Mouse (Mus musculus) adrenal gland, adult 2 months (tissue): ENCODE results near the gene Tmem107. TPM values are rescaled to one million over a fixed set of nuclear protein-coding genes. Genes with fewer than 3 reads are reported as not detected.

Experiments used
- DNase-seq: peaks from one replicate; pipeline ENCODE4 v3.0.0; 2021
- long read RNA-seq: library from polyadenylated mRNA; stranded (forward); transcript quantifications from one replicate; pipeline ENCODE4 v2.0.0, GENCODE M21; 2021
- polyA plus RNA-seq: library from polyadenylated mRNA; depleted of rRNA; stranded (reverse); fragments of >200 nt; gene quantifications from 2 replicates; pipeline ENCODE4 v1.2.3, GENCODE M21; 2012; rRNA removed
- total RNA-seq, 2 experiments: library from RNA; stranded (reverse); gene quantifications; 2 replicates each; pipeline ENCODE4 v1.2.3; 2021

Tmem107 gene
- total RNA-seq (10 to 100 TPM in 1 of 2 experiments, 1 to 10 TPM in 1; 9.5 to 16.9 TPM), polyA plus RNA-seq (46.6 and 49.1 TPM in 2 replicates)
- long read RNA-seq, transcript Tmem107-201 (5 exons, 779 nt) = major isoform, 11 of 13 reads
- long read RNA-seq, partial matches to known transcripts = 1 of 13 reads
- long read RNA-seq, other reads (novel, unspliced or antisense) = 1 of 13 reads

- DNase-seq = peak; percentile 95
Measured at GRCm38 (mm10) chr11:69070590-69071222, at the start of gene Tmem107. Tmem107 (plus strand) TSS chr11:69070806.

DNA sequence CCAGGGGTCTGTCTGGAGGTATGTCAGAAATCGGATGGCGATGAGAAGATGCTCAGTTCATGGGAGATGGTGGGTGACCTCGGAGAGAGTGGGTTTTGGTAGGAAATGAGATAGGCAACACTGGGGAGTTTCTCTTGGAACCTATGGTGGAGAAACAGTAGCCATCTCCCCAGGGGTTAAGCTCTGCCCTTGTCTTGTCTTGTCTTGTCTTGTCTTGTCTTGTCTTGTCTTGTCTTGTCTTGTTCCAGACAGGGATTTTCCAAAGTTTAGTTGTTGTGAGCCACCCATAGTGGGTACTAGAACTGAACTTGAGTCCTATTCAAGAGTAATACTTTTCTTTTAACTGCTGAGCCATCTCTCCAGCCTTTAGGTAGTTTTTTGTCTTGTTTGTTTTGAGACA, 44.0 kb upstream of the Tmem107 start:
- no peak for DNase-seq

- no peak for DNase-seq
Measured at GRCm38 (mm10) chr11:69028805-69029204, 41.8 kb upstream of the Tmem107 start.

DNA sequence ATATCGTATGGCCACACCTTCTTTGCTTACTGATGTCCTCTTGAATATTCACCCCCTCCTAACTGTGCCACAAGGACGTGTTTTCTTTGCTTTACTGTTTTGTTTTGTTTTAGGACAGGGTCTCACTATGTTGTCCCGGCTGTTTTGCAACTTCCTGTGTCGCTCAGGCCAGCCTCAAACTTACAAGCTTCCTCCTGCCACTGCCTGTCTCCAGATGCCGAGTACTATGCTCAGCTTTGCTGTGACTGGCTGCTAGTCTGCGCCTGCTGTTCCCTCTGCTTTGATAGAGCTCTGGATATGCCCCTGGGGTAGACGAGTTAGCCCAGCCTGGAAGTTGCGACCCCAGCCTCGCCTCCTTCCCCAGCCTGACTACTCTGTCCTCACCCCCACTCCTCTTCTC, 37.1 kb upstream of the Tmem107 start:
- no peak for DNase-seq

DNA sequence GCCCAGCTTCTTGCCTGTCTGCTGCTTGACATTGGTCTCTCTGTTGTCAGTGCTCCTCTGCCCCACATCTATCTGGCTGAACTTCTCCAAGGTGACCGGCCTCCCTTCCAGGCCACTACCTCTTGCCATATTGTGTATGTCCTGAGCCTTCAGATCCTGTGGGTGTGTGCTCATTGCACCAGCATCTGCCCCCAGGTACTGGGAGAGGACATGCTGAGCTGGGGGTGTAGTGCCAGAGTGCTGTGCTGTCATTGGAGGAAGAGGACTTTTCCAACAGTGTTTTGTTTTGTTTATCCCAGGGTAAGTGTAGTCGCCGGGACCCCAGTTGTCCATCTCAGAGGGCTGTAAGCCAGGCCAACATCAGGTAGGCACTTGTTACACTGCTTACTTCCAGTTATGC, 36.0 kb upstream of the Tmem107 start:
- DNase-seq = no peak

DNA sequence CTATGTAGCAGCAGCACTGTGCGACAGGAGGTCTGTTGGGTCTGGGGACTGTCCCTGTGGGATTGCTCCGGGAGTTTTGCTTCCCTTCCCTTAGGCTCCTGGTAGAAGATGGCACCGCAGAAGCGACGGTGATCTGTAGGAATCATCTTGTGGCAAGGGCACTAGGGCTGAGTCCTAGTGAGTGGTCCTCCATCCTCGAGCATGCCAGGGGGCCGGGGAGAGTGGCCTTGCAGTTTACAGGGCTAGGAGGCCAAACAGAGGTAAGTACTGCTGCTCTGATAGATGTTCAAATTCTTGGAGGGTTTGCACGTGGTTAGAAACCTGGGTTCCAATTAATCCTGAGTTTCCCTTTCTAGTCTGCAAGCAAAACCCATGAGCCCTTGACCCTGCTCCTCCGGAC, 35.2 kb upstream of the Tmem107 start:
- peak; percentile 29 for DNase-seq

- peak; percentile 93 for DNase-seq
Measured at GRCm38 (mm10) chr11:69035849-69036248, 34.8 kb upstream of the Tmem107 start.

GRCm38 (mm10) chr11:69036486-69037230, 33.9 kb upstream of the Tmem107 start:
- peak; percentile 91 for DNase-seq

DNA sequence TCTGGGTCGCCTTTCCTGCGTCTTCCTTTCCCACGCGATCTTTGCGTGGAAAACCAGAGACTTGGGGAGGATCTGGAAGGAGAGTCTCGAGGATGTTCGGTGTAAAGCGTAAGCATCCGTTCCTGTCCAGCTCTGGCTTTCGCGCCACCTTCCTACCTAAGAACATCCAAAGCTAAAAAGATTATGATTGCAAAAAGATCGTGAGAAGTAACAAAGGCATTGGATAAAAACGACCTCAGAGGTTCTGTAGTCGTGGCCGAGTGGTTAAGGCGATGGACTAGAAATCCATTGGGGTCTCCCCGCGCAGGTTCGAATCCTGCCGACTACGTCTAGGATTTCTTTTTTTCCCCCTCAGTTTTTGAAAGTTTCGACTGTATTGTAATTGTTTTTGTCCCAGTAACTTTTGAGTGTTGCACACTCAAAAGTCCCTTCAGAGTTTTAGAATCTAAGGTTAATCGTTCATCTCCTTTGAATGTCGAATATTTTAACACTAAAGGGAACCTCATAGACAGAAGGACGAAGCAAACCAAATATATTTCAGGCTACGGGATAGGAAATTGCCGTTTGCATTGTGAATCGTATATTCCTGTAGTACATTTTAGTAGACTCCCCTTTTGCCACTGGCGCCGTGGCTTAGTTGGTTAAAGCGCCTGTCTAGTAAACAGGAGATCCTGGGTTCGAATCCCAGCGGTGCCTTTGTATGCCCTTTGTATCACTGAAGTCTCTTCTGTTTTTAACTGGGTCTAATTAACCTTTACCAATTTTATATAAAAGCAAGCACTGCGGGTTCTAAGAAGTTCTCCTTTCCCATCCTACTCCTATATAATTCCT, 33.2 kb upstream of the Tmem107 start:
- DNase-seq = peak; percentile 90

GRCm38 (mm10) chr11:69038173-69038572, 32.4 kb upstream of the Tmem107 start:
- DNase-seq = no peak

DNA sequence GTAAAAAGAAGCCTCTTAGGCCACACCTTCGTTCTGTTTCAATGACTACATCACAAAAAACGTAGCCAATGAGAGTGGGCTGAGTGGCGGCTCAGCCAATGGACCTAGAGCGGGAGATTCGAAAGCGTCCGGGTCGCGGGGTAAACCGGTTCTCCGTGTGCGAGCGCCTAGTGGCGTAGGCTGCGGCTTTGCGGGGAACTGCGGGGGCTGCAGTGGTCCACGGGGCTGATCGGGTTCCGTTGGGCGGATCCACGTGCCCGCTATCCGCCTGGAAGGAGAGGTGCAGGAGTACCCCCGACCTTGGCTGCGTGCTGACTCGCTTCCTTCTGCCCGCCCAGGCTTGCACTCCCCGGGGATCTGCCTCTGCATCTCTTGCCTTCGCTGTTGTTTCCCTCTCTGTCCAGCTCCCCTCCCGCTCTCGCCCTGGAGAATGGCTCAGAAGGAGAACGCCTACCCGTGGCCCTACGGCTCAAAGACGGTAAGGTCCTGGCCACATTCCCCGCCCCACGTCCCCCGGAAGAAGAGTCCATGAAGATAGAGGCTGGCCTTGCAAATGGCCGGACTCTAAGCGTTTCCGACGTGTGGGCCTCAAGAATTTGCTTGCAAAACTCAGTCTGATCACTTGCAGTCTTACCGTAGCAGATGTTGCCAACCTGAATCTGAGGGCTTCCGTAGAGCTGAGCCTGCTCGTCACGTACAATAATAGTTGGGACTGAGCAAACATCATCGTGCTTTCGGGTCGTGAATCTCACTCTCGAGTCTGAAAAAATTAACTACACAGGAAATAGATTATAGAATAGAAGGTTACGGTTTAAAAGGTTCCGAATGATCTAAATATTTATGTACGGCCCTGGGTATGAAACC, 24.8 kb upstream of the Tmem107 start, which contains the start of gene Aurkb:
Gene Aurkb (plus strand): TSS at position 117 of the 864 bp plus-strand sequence.
- DNase-seq = peak; percentile 87

DNA sequence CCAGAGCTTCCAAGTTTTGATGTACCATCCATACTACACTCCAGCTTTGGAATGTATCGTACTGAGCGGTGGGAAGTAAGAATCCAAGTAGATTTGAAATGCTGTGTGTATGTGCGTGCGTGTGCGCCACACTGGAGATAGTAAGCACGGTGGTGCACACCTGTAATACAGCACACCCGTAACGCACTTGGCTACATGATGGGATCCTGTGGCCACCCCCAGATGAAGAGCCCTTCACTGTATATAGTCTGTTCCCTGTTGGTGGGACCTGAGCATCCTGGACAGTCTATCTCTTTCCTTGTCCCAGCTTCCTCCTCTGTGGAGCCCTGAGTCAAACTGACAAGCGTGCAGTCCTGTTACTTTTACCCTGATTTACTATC, 24.2 kb upstream of the Tmem107 start:
- no peak for DNase-seq

DNA sequence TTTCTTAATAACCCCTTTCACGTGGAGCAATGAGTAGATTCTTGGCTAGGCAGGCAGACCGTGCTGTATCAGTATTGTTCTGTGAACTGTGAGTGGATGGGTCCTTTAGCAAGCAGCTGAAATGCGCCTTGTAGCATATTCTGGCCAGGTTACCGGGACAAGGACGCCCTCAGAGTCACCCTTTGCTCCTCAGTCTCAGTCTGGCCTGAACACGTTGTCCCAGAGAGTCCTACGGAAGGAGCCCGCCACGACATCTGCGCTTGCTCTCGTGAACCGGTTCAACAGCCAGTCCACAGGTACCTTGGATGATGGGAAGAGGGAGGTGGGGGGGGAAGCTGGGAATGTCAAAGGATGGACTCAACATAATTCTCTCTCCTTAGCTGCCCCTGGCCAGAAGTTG, 23.0 kb upstream of the Tmem107 start:
- DNase-seq = no peak

GRCm38 (mm10) chr11:69048151-69048550, 22.5 kb upstream of the Tmem107 start:
- DNase-seq = no peak

- DNase-seq = no peak
Measured at GRCm38 (mm10) chr11:69050748-69051147, 19.9 kb upstream of the Tmem107 start.

GRCm38 (mm10) chr11:69051771-69052170, 18.8 kb upstream of the Tmem107 start:
- DNase-seq = no peak

DNA sequence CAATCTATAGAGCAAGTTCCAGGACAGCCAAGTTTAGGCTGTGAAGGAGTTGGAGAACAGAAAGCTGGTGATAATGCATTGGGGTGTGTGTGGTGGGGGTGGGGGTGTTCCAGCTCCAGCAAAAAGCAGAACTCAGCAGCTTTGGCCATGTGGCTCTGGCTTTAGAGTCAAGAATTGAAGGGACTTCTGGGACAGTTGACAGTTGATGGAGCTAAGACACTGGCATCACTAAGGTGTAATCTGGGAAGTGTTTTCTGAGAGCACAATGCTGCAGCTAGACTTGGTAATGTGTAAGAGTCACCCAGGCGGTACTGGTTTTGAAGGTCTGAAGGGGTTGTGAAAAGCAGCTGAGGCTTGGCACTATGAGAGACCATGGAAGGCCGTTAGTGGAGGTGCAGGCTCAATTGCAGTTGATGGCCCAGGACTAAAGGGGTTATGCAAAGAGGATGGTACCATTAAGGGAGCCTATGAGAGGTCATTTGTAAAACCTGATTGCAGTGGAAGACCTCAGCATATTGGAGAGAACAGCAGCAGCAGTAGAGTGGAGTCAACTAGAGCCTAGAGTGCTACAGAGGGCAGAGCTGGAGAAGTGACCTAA, 17.7 kb upstream of the Tmem107 start:
- no peak for DNase-seq

GRCm38 (mm10) chr11:69053848-69054247, 16.8 kb upstream of the Tmem107 start:
- DNase-seq = no peak

- DNase-seq = no peak
Measured at GRCm38 (mm10) chr11:69058265-69058664, 12.3 kb upstream of the Tmem107 start.

DNA sequence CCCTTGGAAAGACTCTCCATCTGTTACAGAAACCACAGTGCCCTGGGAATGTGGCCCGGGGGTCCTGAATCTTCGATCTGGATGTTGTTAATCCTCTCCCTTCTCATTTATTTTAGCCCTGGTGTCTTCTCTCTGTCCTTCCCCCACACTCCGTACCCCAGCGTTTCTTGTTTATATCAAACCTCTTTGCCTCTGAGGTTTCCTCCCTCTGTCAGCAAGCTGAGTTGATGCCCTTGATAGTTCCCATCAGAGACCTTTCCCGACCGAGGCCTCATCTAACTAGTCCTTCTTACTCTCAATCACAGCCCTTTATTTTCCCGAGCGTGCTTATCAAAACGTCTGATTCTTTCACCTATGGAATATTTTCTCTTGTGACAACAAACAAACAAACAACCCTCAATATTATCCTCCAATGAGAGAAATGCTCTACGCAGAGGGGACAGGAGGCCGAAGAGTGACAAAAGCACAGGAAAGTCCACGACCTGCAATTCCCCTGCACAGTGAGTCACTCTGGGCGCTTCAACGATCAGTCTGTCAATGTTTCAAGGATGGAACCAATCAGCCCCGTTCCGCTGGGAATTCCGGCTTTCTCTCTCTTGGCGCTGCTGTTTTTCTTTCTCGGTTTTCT, 11.8 kb upstream of the Tmem107 start:
- DNase-seq = no peak
